Mouse (Mus musculus) ES-Bruce4 (cell line): ENCODE data around the gene Ubap2l.

ENCODE experiments used
- CTCF ChIP-seq: IDR thresholded peaks from one replicate; pipeline ENCODE4 v1.8.1; 2011; ENCODE audit warnings: low read depth, low read length
- EP300 ChIP-seq: IDR thresholded peaks from 2 replicates; pipeline ENCODE4 v1.6.1; 2011; ENCODE audit warnings: low read depth, low read length; ENCODE audit not compliant: insufficient read depth
- POLR2A ChIP-seq: IDR thresholded peaks from one replicate; pipeline ENCODE4 v1.8.1; 2011; ENCODE audit warnings: low read length; ENCODE audit not compliant: insufficient read depth

GRCm38 (mm10) chr3:90010291-90010690, 42.1 kb downstream of the Ubap2l start:
- no peak for TF ChIP-seq POLR2A
- TF ChIP-seq CTCF: no peak
- no peak for TF ChIP-seq EP300
